9 mouse cellular contexts compared by ENCODE assay signal in genomic region chr2:58568841-58569645, GRCm38 (mm10). TPM values are rescaled to one million over a fixed set of nuclear protein-coding genes. Genes with fewer than 3 reads are reported as not detected.
DNase-seq lines count a peak whose midpoint lies in the region; ATAC-seq and TF ChIP-seq lines count a peak whose summit lies in the region.
"Had no signal": no experiment of that assay in that cellular context is flagged by ENCODE, and none has a peak within 500 bp of the region (broad histone marks: within the 10 kb centered on the region; RNA-seq: fewer than 3 reads in every experiment).

No protein-coding gene starts in this region.

- H3K4me3 ChIP-seq in heart, embryonic 10.5 days, result peak overlapping the region; percentile 76
- H3K4me3 ChIP-seq in forebrain, postnatal 0 days (ENCODE audit: low read depth, low read length), result peak overlapping the region; percentile 97
- no peak overlapping the region for H3K4me3 ChIP-seq in liver, embryonic 16.5 days (ENCODE audit: low read depth, low read length)
- no peak overlapping the region for H3K4me3 ChIP-seq in thymus, adult 2 months (ENCODE audit: control insufficient read depth, insufficient read depth, low read length)
- H3K4me3 ChIP-seq: megakaryocyte, embryonic 14.5 days had no signal

- no peaks in the 10 kb centered on the region for H3K36me3 ChIP-seq in heart, embryonic 10.5 days
- no peaks in the 10 kb centered on the region for H3K36me3 ChIP-seq in forebrain, postnatal 0 days (ENCODE audit: insufficient read depth)
- no peaks in the 10 kb centered on the region for H3K36me3 ChIP-seq in liver, embryonic 16.5 days (ENCODE audit: control insufficient read depth, insufficient read depth)
- no peaks in the 10 kb centered on the region for H3K36me3 ChIP-seq in thymus, adult 2 months (ENCODE audit: control insufficient read depth, insufficient read depth, low read length)

- H3K27ac ChIP-seq in heart, embryonic 10.5 days, result peak overlapping the region; percentile 98
- peak overlapping the region; percentile 98 for H3K27ac ChIP-seq in forebrain, postnatal 0 days (ENCODE audit: low read depth, low read length)
- peak overlapping the region; percentile 6; the same call in 1 of the 2 replicates for H3K27ac ChIP-seq in liver, embryonic 16.5 days (ENCODE audit: low read length)
- no peak overlapping the region for H3K27ac ChIP-seq in thymus, adult 2 months (ENCODE audit: control insufficient read depth, insufficient read depth, low read length)

- H3K4me2 ChIP-seq in forebrain, postnatal 0 days (ENCODE audit: low read depth), result peak overlapping the region; percentile 52
- peak overlapping the region; percentile 58; the same call in 1 of the 2 replicates for H3K4me2 ChIP-seq in liver, embryonic 16.5 days (ENCODE audit: low read depth, low read length)

- no peak for TF ChIP-seq CTCF in forebrain, postnatal 0 days (IDR thresholded peaks at IDR 0.05; ENCODE audit: low read depth)
- no peak for TF ChIP-seq CTCF in thymus, adult 2 months (IDR thresholded peaks at IDR 0.05; ENCODE audit: borderline replicate concordance, control insufficient read depth, extremely low read depth, insufficient read depth, low read length, poor library complexity)

- no peak for ATAC-seq in forebrain, postnatal 0 days
- no peak for ATAC-seq in liver, embryonic 16.5 days (ENCODE audit: low read depth)

- no peak for TF ChIP-seq POLR2A in thymus, adult 2 months (IDR thresholded peaks at IDR 0.05; ENCODE audit: control insufficient read depth, extremely low read depth, insufficient read depth, low read length, poor library complexity)

- WGBS in heart, embryonic 10.5 days, result 73% methylated on average over 4 of the region's 4 CpGs
- WGBS in forebrain, postnatal 0 days, result 39% methylated on average over 4 of the region's 4 CpGs
- 49% methylated on average over 4 of the region's 4 CpGs for WGBS in liver, embryonic 16.5 days (ENCODE audit: insufficient replicate concordance)
- WGBS in thymus, adult 2 months, result 93% methylated on average over 4 of the region's 4 CpGs

- H3K4me1 ChIP-seq in heart, embryonic 10.5 days, result peaks cover 32% of the 10 kb centered on the region
- peaks cover 18% of the 10 kb centered on the region for H3K4me1 ChIP-seq in forebrain, postnatal 0 days (ENCODE audit: insufficient read depth)
- H3K4me1 ChIP-seq in liver, embryonic 16.5 days (ENCODE audit: control insufficient read depth, low read depth, low read length), result no peaks in the 10 kb centered on the region; the same call in 1 of the 2 replicates
- H3K4me1 ChIP-seq in thymus, adult 2 months (replicated peaks; ENCODE audit: control insufficient read depth, insufficient read depth, low read length), result peaks cover 5% of the 10 kb centered on the region; the same call in 1 of the 2 replicates

- H3K9ac ChIP-seq in forebrain, postnatal 0 days, result peak overlapping the region; percentile 95
- H3K9ac ChIP-seq in liver, embryonic 16.5 days (ENCODE audit: low read depth, low read length), result no peak overlapping the region

- DNase-seq in heart, embryonic 10.5 days (ENCODE audit: low spot score), result no peak
- DNase-seq in heart, postnatal 14 days, result no peak
- DNase-seq in brain, adult 2 months (ENCODE audit: low read depth, low spot score), result peak; percentile 28
- DNase-seq in forebrain, postnatal 0 days, result peak; percentile 32
- DNase-seq in urinary bladder, postnatal 4 days (ENCODE audit: low spot score in 2 of 2), result no peak
- DNase-seq in spleen, postnatal 4 days (ENCODE audit: low spot score in 2 of 2), result no peak
- no peak for DNase-seq in thymus, adult 2 months

- no peaks in the 10 kb centered on the region for H3K27me3 ChIP-seq in heart, embryonic 10.5 days (ENCODE audit: insufficient read depth, poor library complexity, severe bottlenecking)
- no peaks in the 10 kb centered on the region for H3K27me3 ChIP-seq in forebrain, postnatal 0 days (ENCODE audit: insufficient read depth, low read length)
- H3K27me3 ChIP-seq in liver, embryonic 16.5 days (ENCODE audit: control insufficient read depth, insufficient read depth, low read depth, low read length), result peaks cover 22% of the 10 kb centered on the region
- H3K27me3 ChIP-seq in thymus, adult 2 months (ENCODE audit: control insufficient read depth, insufficient read depth, low read length), result no peaks in the 10 kb centered on the region; the same call in 1 of the 2 replicates

- no peaks in the 10 kb centered on the region for H3K9me3 ChIP-seq in heart, embryonic 10.5 days
- H3K9me3 ChIP-seq in forebrain, postnatal 0 days (ENCODE audit: low read length), result no peaks in the 10 kb centered on the region
- no peaks in the 10 kb centered on the region for H3K9me3 ChIP-seq in liver, embryonic 16.5 days (replicated peaks; ENCODE audit: control insufficient read depth, low read length)

- intact Hi-C loops in heart, postnatal 14 days (cut with DNase I), result loop anchor here (2.0 to 5.0 kb wide), 2 partner anchors 22 to 98 kb away; no protein-coding TSS in a partner anchor

RNA-seq across cellular contexts. Expression of gene Upp2, which starts 1.9 kb away (rescaled TPM):
- 5.8 and 8.2 TPM in 2 replicates for polyA plus RNA-seq in heart, embryonic 10.5 days (2016; fragmentation: Nextera tagmentation; extraction: Ambion mirVana)
- 1 to 10 TPM; 2.4 to 2.9 TPM for total RNA-seq in heart, postnatal 14 days (2021)
- 12.6 and 19.9 TPM in 2 replicates for total RNA-seq in forebrain, postnatal 0 days (2014; rRNA removed)
- 10.8 and 12.5 TPM in 2 replicates for polyA plus RNA-seq in forebrain, postnatal 0 days (2015; fragmentation: Nextera tagmentation; extraction: Ambion mirVana)
- 4.6 and 5.5 TPM in 2 replicates for polyA plus RNA-seq in liver, embryonic 16.5 days (2015; fragmentation: Nextera tagmentation; extraction: Ambion mirVana)
- 0.84 and 1.8 TPM in 2 replicates for polyA plus RNA-seq in thymus, adult 2 months (2012; rRNA removed)

RNA-seq across cellular contexts. Expression of gene Acvr1, which starts 2.1 kb away (rescaled TPM):
- polyA plus RNA-seq in heart, embryonic 10.5 days (2016; fragmentation: Nextera tagmentation; extraction: Ambion mirVana), result 9.4 and 11.1 TPM in 2 replicates
- 10 to 100 TPM; 18.5 to 22.0 TPM for total RNA-seq in heart, postnatal 14 days (2021)
- 14.8 and 16.4 TPM in 2 replicates for total RNA-seq in forebrain, postnatal 0 days (2014; rRNA removed)
- polyA plus RNA-seq in forebrain, postnatal 0 days (2015; fragmentation: Nextera tagmentation; extraction: Ambion mirVana), result 5.6 and 6.4 TPM in 2 replicates
- 2.0 and 2.1 TPM in 2 replicates for polyA plus RNA-seq in liver, embryonic 16.5 days (2015; fragmentation: Nextera tagmentation; extraction: Ambion mirVana)
- polyA plus RNA-seq in thymus, adult 2 months (2012; rRNA removed), result 1.6 TPM in 2 replicates

Comparison
In these comparisons a context has a peak if more than half of its experiments do, and no peak if none do; other contexts are left out.
1. DNase-seq: peak in brain, adult 2 months (single experiment) and forebrain, postnatal 0 days (single experiment); none in heart, embryonic 10.5 days (single experiment), heart, postnatal 14 days (0 of 2), urinary bladder, postnatal 4 days (0 of 2), spleen, postnatal 4 days (0 of 2) and thymus, adult 2 months (single experiment).
2. H3K4me3 ChIP-seq: peak in heart, embryonic 10.5 days (single experiment) and forebrain, postnatal 0 days (single experiment); none in liver, embryonic 16.5 days (single experiment) and thymus, adult 2 months (single experiment).